ENCODE assay signal across 8 mouse cellular contexts in genomic region chr12:73908274-73909012, GRCm38 (mm10). TPM values are rescaled to one million over a fixed set of nuclear protein-coding genes. Genes with fewer than 3 reads are reported as not detected.
DNase-seq lines count a peak whose midpoint lies in the region; ATAC-seq and TF ChIP-seq lines count a peak whose summit lies in the region.

No protein-coding gene starts in this region.

- peak; percentile 25 for ATAC-seq in Patski
- ATAC-seq in hindbrain, embryonic 13.5 days (ENCODE audit: low FRiP score) = peak; percentile 70

- H3K4me2 ChIP-seq in hindbrain, embryonic 13.5 days = peak overlapping the region; percentile 74

- H3K4me3 ChIP-seq in hindbrain, embryonic 13.5 days = peak overlapping the region; percentile 93

- TF ChIP-seq CTCF in Patski (IDR thresholded peaks at IDR 0.05) = no peak

- H3K36me3 ChIP-seq in hindbrain, embryonic 13.5 days = no peaks in the 10 kb centered on the region

- no peaks in the 10 kb centered on the region for H3K9me3 ChIP-seq in hindbrain, embryonic 13.5 days

- peaks cover 17% of the 10 kb centered on the region for H3K4me1 ChIP-seq in hindbrain, embryonic 13.5 days (replicated peaks)

- WGBS in hindbrain, embryonic 13.5 days = under 1% methylated on average over 62 of the region's 76 CpGs

- in situ Hi-C loops in Patski (cut with MboI; ENCODE audit: low pct_unique_long_range_greater_than_20kb) = no loop called here

- H3K9ac ChIP-seq in hindbrain, embryonic 13.5 days = peak overlapping the region; percentile 93

- POLR2A ChIA-PET in Patski (lab: Charles Lee) = interaction anchor here (0.6 to 1.6 kb wide), 7 partner anchors 14 to 679 kb away, joined by 3 to 10 read pairs (median 3); no protein-coding TSS in a partner anchor

- CTCF ChIA-PET in Patski (lab: Charles Lee) = interaction anchor here (1.3 to 1.4 kb wide), 2 partner anchors 24 to 154 kb away, joined by 3 to 5 read pairs; no protein-coding TSS in a partner anchor

- H3K27ac ChIP-seq in hindbrain, embryonic 13.5 days = peak overlapping the region; percentile 99

- DNase-seq in Patski (ENCODE audit: low read depth, low spot score) = no peak
- DNase-seq in cerebellum, adult 9-11 months = peak; percentile 75
- DNase-seq in frontal cortex, postnatal 25 days (ENCODE audit: low spot score in 2 of 2) = peak; percentile 22 to 44
- peak; percentile 17 for DNase-seq in left cerebral cortex, adult 11 months (ENCODE audit: low spot score)
- DNase-seq in lung, postnatal 25 days (ENCODE audit: low spot score) = peak; percentile 50
- peak; percentile 80 for DNase-seq in retina, postnatal 1 day
- peak; percentile 63 for DNase-seq in urinary bladder, adult 2 months (ENCODE audit: low spot score)

- H3K27me3 ChIP-seq in Patski = no peaks in the 10 kb centered on the region
- no peaks in the 10 kb centered on the region for H3K27me3 ChIP-seq in hindbrain, embryonic 13.5 days

RNA-seq across cellular contexts. Expression of gene Hif1a, which starts 7.3 kb away (rescaled TPM):
- 253 TPM for polyA plus RNA-seq in Patski (2021)
- polyA plus RNA-seq in hindbrain, embryonic 13.5 days (2015; fragmentation: Nextera tagmentation; extraction: Ambion mirVana) = 80.0 and 84.1 TPM in 2 replicates
- polyA plus RNA-seq in urinary bladder, adult 2 months (2012; rRNA removed) = 55.6 and 55.8 TPM in 2 replicates

RNA-seq across cellular contexts. Expression of gene Gm49321, which starts 29.0 kb away (rescaled TPM):
- polyA plus RNA-seq in Patski (2021) = 8.7 TPM
- 20.9 and 23.9 TPM in 2 replicates for polyA plus RNA-seq in hindbrain, embryonic 13.5 days (2015; fragmentation: Nextera tagmentation; extraction: Ambion mirVana)
- polyA plus RNA-seq in urinary bladder, adult 2 months (2012; rRNA removed) = not detected in 2 replicates

RNA-seq across cellular contexts. Expression of gene Snapc1, which starts 55.8 kb away (rescaled TPM):
- polyA plus RNA-seq in Patski (2021) = 16.5 TPM
- 34.4 and 39.0 TPM in 2 replicates for polyA plus RNA-seq in hindbrain, embryonic 13.5 days (2015; fragmentation: Nextera tagmentation; extraction: Ambion mirVana)
- 15.3 and 18.1 TPM in 2 replicates for polyA plus RNA-seq in urinary bladder, adult 2 months (2012; rRNA removed)
